In genomic region chr12:86455009-86455408, GRCm38 (mm10) we compare ENCODE assay signal across 35 mouse cellular contexts.
"Had no signal": no experiment of that assay in that cellular context is flagged by ENCODE, and none has a peak within 500 bp of the region (broad histone marks: within the 10 kb centered on the region; RNA-seq: fewer than 3 reads in every experiment).

No protein-coding gene starts in this region.

- H3K9me3 ChIP-seq: heart, embryonic 15.5 days; hindbrain, embryonic 15.5 days; intestine, embryonic 15.5 days had no signal

- H3K4me2 ChIP-seq: heart, embryonic 11.5 days; heart, embryonic 12.5 days; heart, embryonic 13.5 days; heart, embryonic 15.5 days; hindbrain, embryonic 12.5 days; hindbrain, embryonic 13.5 days; hindbrain, embryonic 14.5 days; hindbrain, embryonic 15.5 days; intestine, embryonic 15.5 days; kidney, embryonic 15.5 days had no signal

- H3K9ac ChIP-seq: heart, embryonic 12.5 days; heart, embryonic 13.5 days; heart, embryonic 15.5 days; hindbrain, embryonic 12.5 days; hindbrain, embryonic 13.5 days; hindbrain, embryonic 14.5 days; hindbrain, embryonic 15.5 days; intestine, embryonic 15.5 days; kidney, embryonic 15.5 days had no signal

- H3K27me3 ChIP-seq: heart, embryonic 12.5 days; heart, embryonic 13.5 days; heart, embryonic 15.5 days; hindbrain, embryonic 12.5 days; hindbrain, embryonic 13.5 days; hindbrain, embryonic 15.5 days; intestine, embryonic 15.5 days; kidney, embryonic 15.5 days had no signal

- H3K36me3 ChIP-seq: heart, embryonic 12.5 days; heart, embryonic 15.5 days; hindbrain, embryonic 10.5 days; hindbrain, embryonic 12.5 days; hindbrain, embryonic 13.5 days; hindbrain, embryonic 15.5 days; intestine, embryonic 15.5 days; kidney, embryonic 15.5 days had no signal

- DNase-seq: heart, postnatal 10 days; heart, postnatal 14 days; heart, postnatal 36 days; heart, postnatal 4 days; kidney, adult 11 months; kidney, adult 18-20 months; kidney, adult 2 months; kidney, adult 8-10 months; kidney, adult 9 months; kidney, postnatal 10 days; kidney, postnatal 14 days; kidney, postnatal 25 days; kidney, postnatal 36 days; kidney, postnatal 4 days; layer of hippocampus, adult 9-11 months; layer of hippocampus, postnatal 36 days had no signal

- ATAC-seq: hindbrain, embryonic 16.5 days; hindbrain, postnatal 0 days; inflammation-experienced regulatory T-cells, adult 6 months; intestine, embryonic 15.5 days; intestine, embryonic 16.5 days; intestine, postnatal 0 days had no signal

- H3K4me3 ChIP-seq: heart, embryonic 12.5 days; heart, embryonic 13.5 days; heart, embryonic 15.5 days; hindbrain, embryonic 10.5 days; hindbrain, embryonic 12.5 days; hindbrain, embryonic 13.5 days; hindbrain, embryonic 15.5 days; intestine, embryonic 15.5 days; kidney, embryonic 15.5 days; layer of hippocampus, adult 2 months; left cerebral cortex, adult 2 months had no signal

- H3K27ac ChIP-seq: heart, embryonic 13.5 days; heart, embryonic 15.5 days; hindbrain, embryonic 10.5 days; hindbrain, embryonic 12.5 days; hindbrain, embryonic 13.5 days; hindbrain, embryonic 14.5 days; hindbrain, embryonic 15.5 days; hindbrain, postnatal 0 days; intestine, embryonic 15.5 days; kidney, embryonic 15.5 days; kidney, postnatal 0 days; layer of hippocampus, adult 2 months; left cerebral cortex, adult 2 months had no signal

- H3K4me1 ChIP-seq: heart, embryonic 12.5 days; heart, embryonic 13.5 days; heart, embryonic 15.5 days; hindbrain, embryonic 10.5 days; hindbrain, embryonic 12.5 days; hindbrain, embryonic 13.5 days; hindbrain, embryonic 15.5 days; intestine, embryonic 15.5 days; kidney, embryonic 15.5 days had no signal
